Mouse (Mus musculus) stomach, embryonic 16.5 days (tissue): ENCODE results near the gene Nkd2. TPM values are rescaled to one million over a fixed set of nuclear protein-coding genes. Genes with fewer than 3 reads are reported as not detected.

Source experiments
- ATAC-seq: fragments of 200-750 bp; cut with Nextera tagmentation; 2 replicates; pipeline ENCODE4 v1.8.0; 2017; ENCODE audit warnings: moderate number of reproducible peaks, moderate TSS enrichment; ENCODE audit not compliant: insufficient read depth, low FRiP score
- H3K27ac ChIP-seq: fragments of 300-500 bp; sonication (generic); 2 replicates; pipeline ENCODE4 v1.5.1; 2014; ENCODE audit warnings: low read length
- H3K27me3 ChIP-seq: fragments of 300-500 bp; sonication (generic); 2 replicates; pipeline ENCODE4 v1.6.1; 2014; ENCODE audit warnings: low read length, control low read depth, mixed read lengths; ENCODE audit not compliant: control insufficient read depth, insufficient read depth
- H3K36me3 ChIP-seq: fragments of 300-500 bp; sonication (generic); 2 replicates; pipeline ENCODE4 v1.6.1; 2014; ENCODE audit warnings: low read length; ENCODE audit not compliant: control insufficient read depth, insufficient read depth
- H3K4me1 ChIP-seq: fragments of 300-500 bp; sonication (generic); 2 replicates; pipeline ENCODE4 v1.6.1; 2014; ENCODE audit warnings: low read length, control low read depth, mixed read lengths; ENCODE audit not compliant: control insufficient read depth, insufficient read depth
- H3K4me2 ChIP-seq: fragments of 300-500 bp; sonication (generic); 2 replicates; pipeline ENCODE4 v1.6.1; 2014; ENCODE audit warnings: low read depth, low read length, mixed read lengths
- H3K4me3 ChIP-seq: fragments of 300-500 bp; sonication (generic); replicated peaks from 2 replicates; pipeline ENCODE4 v1.5.1; 2014; ENCODE audit warnings: mild to moderate bottlenecking, low read length
- H3K9ac ChIP-seq: fragments of 300-500 bp; sonication (generic); 2 replicates; pipeline ENCODE4 v1.6.1; 2014; ENCODE audit warnings: low read length
- H3K9me3 ChIP-seq: fragments of 300-500 bp; sonication (generic); replicated peaks from 2 replicates; pipeline ENCODE4 v1.6.1; 2016; ENCODE audit warnings: low read length, control low read depth; ENCODE audit not compliant: control insufficient read depth
- WGBS: fragments of 180-500 bp; shearing (Covaris S2); extraction: QIAGEN DNeasy Blood & Tissue Kit; methylation state at CpG from one replicate; pipeline ENCODE4 v1.1.7; 2014; 5-methylcytosine and 5-hydroxymethylcytosine counted together
- polyA plus RNA-seq: library from polyadenylated mRNA; unstranded; fragments of >200 nt; fragmentation: Nextera tagmentation; extraction: Ambion mirVana; gene quantifications from 2 replicates; pipeline ENCODE4 v1.2.1, GENCODE M21; 2015

Nkd2 gene
- 5.0 and 6.4 TPM in 2 replicates for polyA plus RNA-seq

- ATAC-seq = peak; percentile 82
- peak within 1 kb of the TSS; percentile 96 for H3K4me2 ChIP-seq
- peak within 1 kb of the TSS; percentile 75 for H3K9ac ChIP-seq
- H3K9me3 ChIP-seq = no peaks in the 10 kb centered on the region
- H3K4me3 ChIP-seq = peak within 1 kb of the TSS; percentile 70
- no peaks in the 10 kb centered on the region for H3K4me1 ChIP-seq
- H3K27ac ChIP-seq = no peak within 1 kb of the TSS
- WGBS = 1% methylated on average over 38 of the region's 38 CpGs
- no peaks in the 10 kb centered on the region for H3K36me3 ChIP-seq
- H3K27me3 ChIP-seq = peaks cover 21% of the 10 kb centered on the region
These were observed at the start of gene Nkd2 for GRCm38 (mm10) chr13:73847465-73847836. Gene Nkd2 (minus strand): TSS chr13:73847631.

- Histone ChIP-seq H3K9ac (0 out of 2 replicates have a peak overlapping the region, but pooled peaks have one; percentile 21), H3K4me3 (no peak overlapping the region), H3K36me3 (no peaks in the 10 kb centered on the region), H3K27ac (peak overlapping the region; percentile 60), H3K4me1 (peaks cover 13% of the 10 kb centered on the region), H3K4me2 (no peak overlapping the region), H3K9me3 (no peaks in the 10 kb centered on the region), H3K27me3 (no peaks in the 10 kb centered on the region)
- WGBS = 38% methylated on average over 6 of the region's 6 CpGs
- ATAC-seq = peak; percentile 71
These were observed 45.2 kb upstream of the Nkd2 start for GRCm38 (mm10) chr13:73892493-73893178.

GRCm38 (mm10) chr13:73887415-73887874 is 40.0 kb upstream of the Nkd2 start:
- H3K36me3 ChIP-seq = no peaks in the 10 kb centered on the region
- peak; percentile 85; the same call in 1 of the 2 replicates for ATAC-seq
- H3K27me3 ChIP-seq = no peaks in the 10 kb centered on the region
- H3K9me3 ChIP-seq = no peaks in the 10 kb centered on the region
- H3K4me2 ChIP-seq = no peak overlapping the region
- 39% methylated on average over 4 of the region's 4 CpGs for WGBS
- H3K27ac ChIP-seq = peak overlapping the region; percentile 4; the same call in 1 of the 2 replicates
- H3K4me3 ChIP-seq = no peak overlapping the region
- no peak overlapping the region for H3K9ac ChIP-seq
- H3K4me1 ChIP-seq = peaks cover 7% of the 10 kb centered on the region

GRCm38 (mm10) chr13:73886601-73887000 is 39.2 kb upstream of the Nkd2 start:
- Histone ChIP-seq H3K9ac (no peak overlapping the region), H3K27me3 (no peaks in the 10 kb centered on the region), H3K4me1 (no peaks in the 10 kb centered on the region), H3K36me3 (no peaks in the 10 kb centered on the region), H3K9me3 (no peaks in the 10 kb centered on the region), H3K4me3 (no peak overlapping the region), H3K27ac (no peak overlapping the region), H3K4me2 (no peak overlapping the region)
- 74% methylated on average over 5 of the region's 5 CpGs for WGBS
- no peak for ATAC-seq

- no peak overlapping the region for H3K4me3 ChIP-seq
- no peak overlapping the region for H3K9ac ChIP-seq
- WGBS = 70% methylated on average over 4 of the region's 4 CpGs
- H3K27me3 ChIP-seq = no peaks in the 10 kb centered on the region
- no peaks in the 10 kb centered on the region for H3K36me3 ChIP-seq
- no peaks in the 10 kb centered on the region for H3K4me1 ChIP-seq
- H3K4me2 ChIP-seq = no peak overlapping the region
- no peaks in the 10 kb centered on the region for H3K9me3 ChIP-seq
- H3K27ac ChIP-seq = no peak overlapping the region
- no peak for ATAC-seq
These were observed 38.6 kb upstream of the Nkd2 start for GRCm38 (mm10) chr13:73886066-73886465.

GRCm38 (mm10) chr13:73885656-73886055 is 38.2 kb upstream of the Nkd2 start:
- Histone ChIP-seq H3K27ac (no peak overlapping the region), H3K4me3 (no peak overlapping the region), H3K36me3 (no peaks in the 10 kb centered on the region), H3K9me3 (no peaks in the 10 kb centered on the region), H3K27me3 (no peaks in the 10 kb centered on the region), H3K4me2 (no peak overlapping the region), H3K9ac (no peak overlapping the region), H3K4me1 (no peaks in the 10 kb centered on the region)
- 69% methylated on average over 4 of the region's 4 CpGs for WGBS
- ATAC-seq = no peak

- Histone ChIP-seq H3K9ac (no peak overlapping the region), H3K4me1 (no peaks in the 10 kb centered on the region), H3K27ac (no peak overlapping the region), H3K36me3 (no peaks in the 10 kb centered on the region), H3K4me2 (no peak overlapping the region), H3K27me3 (no peaks in the 10 kb centered on the region), H3K4me3 (no peak overlapping the region), H3K9me3 (peaks cover 6% of the 10 kb centered on the region; the same call in 1 of the 2 replicates)
- WGBS = 62% methylated on average over 8 of the region's 8 CpGs
- no peak for ATAC-seq
These were observed 33.9 kb upstream of the Nkd2 start for GRCm38 (mm10) chr13:73881347-73881746.

- H3K27ac ChIP-seq = no peak overlapping the region
- H3K4me3 ChIP-seq = no peak overlapping the region
- WGBS = 85% methylated on average over 5 of the region's 5 CpGs
- H3K4me2 ChIP-seq = no peak overlapping the region
- no peaks in the 10 kb centered on the region for H3K4me1 ChIP-seq
- no peak for ATAC-seq
- H3K9ac ChIP-seq = no peak overlapping the region
- H3K27me3 ChIP-seq = no peaks in the 10 kb centered on the region
- peaks cover 6% of the 10 kb centered on the region; the same call in 1 of the 2 replicates for H3K9me3 ChIP-seq
- no peaks in the 10 kb centered on the region for H3K36me3 ChIP-seq
These were observed 32.4 kb upstream of the Nkd2 start for GRCm38 (mm10) chr13:73879824-73880223.

GRCm38 (mm10) chr13:73872159-73872558 is 24.7 kb upstream of the Nkd2 start:
- WGBS = 73% methylated on average over 2 of the region's 2 CpGs
- Histone ChIP-seq H3K27ac (no peak overlapping the region), H3K9me3 (no peaks in the 10 kb centered on the region), H3K27me3 (no peaks in the 10 kb centered on the region), H3K36me3 (no peaks in the 10 kb centered on the region), H3K4me3 (no peak overlapping the region), H3K4me1 (no peaks in the 10 kb centered on the region), H3K9ac (no peak overlapping the region), H3K4me2 (no peak overlapping the region)
- ATAC-seq = no peak
